In the genomic region with DNA sequence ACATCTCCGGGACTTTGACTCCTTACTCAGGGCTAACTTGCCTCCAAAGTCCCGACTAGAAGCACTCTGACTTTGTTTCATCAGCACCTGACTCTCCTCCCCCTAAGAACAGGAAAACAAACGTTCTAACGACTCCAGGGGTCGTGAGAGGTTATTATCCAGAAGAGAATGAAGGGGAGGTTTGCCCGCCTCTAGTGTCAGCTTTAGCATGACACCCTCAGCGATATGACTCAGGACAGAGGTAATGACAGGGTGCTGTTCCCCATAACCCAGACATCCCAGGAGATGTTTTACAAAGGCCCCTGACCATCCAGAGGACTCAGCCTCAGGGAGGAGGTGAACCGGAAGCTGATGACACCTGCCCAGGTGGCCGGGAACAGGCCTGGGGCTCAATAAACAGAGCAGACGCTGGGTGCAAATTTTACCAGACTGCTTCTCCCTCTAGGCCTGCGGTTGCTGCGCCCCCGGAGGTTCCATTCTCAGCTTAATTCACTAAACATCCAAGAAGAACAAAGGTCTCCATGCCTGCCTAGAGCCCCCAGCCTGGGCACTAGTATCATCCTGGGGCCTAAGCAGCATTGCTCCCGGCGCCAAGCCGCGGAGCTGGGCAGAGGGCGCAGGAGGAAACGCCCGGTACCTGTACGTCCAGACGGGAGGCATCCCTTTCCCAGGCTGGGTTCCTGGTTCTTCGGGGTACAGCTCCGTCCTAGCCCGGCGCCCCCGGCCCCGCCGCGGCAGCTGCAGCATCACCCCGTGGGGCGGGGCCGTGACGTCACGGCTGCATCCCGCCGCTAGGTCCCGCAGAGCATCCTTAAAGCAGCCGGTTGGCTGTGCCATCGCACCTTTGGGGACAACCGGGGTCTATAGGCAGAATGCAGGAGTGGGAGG, we compare ENCODE assay signal across 7 mouse cellular contexts. TPM values are rescaled to one million over a fixed set of nuclear protein-coding genes. Genes with fewer than 3 reads are reported as not detected.
DNase-seq lines count a peak whose midpoint lies in the region; ATAC-seq lines count a peak whose summit lies in the region.

A gene (minus strand): TSS at position 785 of the 888 bp plus-strand sequence.

- DNase-seq in thymus, postnatal 14 days: peak; percentile 13
- no peak for DNase-seq in thymus, adult 18-20 months
- DNase-seq in forebrain, embryonic 10.5 days (ENCODE audit: extremely low spot score, low spot score): peak; percentile 36
- DNase-seq in layer of hippocampus, postnatal 14 days (ENCODE audit: low spot score in 2 of 2): peak in 1 of 2 experiments; percentile 45
- peak; percentile 72 for DNase-seq in neural tube, embryonic 11.5 days (ENCODE audit: low spot score)
- no peak for DNase-seq in heart, adult 8-10 months (ENCODE audit: low spot score)

- peak within 1 kb of the TSS; percentile 57 for H3K4me3 ChIP-seq in forebrain, embryonic 10.5 days
- peak within 1 kb of the TSS; percentile 45 for H3K4me3 ChIP-seq in neural tube, embryonic 11.5 days (ENCODE audit: low read depth, low read length)

- H3K4me1 ChIP-seq in forebrain, embryonic 10.5 days: peaks cover 35% of the 10 kb centered on the region
- no peaks in the 10 kb centered on the region for H3K4me1 ChIP-seq in neural tube, embryonic 11.5 days (ENCODE audit: control insufficient read depth, insufficient read depth, low read length)

- peak; percentile 48; the same call in 1 of the 2 replicates for ATAC-seq in neural tube, embryonic 11.5 days (ENCODE audit: insufficient read depth, low FRiP score, low TSS enrichment)
- no peak for ATAC-seq in megakaryocyte-erythroid progenitor cell, adult 5-6 weeks (replicated peaks; ENCODE audit: low FRiP score, low TSS enrichment, poor library complexity, severe bottlenecking)

- 4% methylated on average over 41 of the region's 41 CpGs for WGBS in forebrain, embryonic 10.5 days
- WGBS in neural tube, embryonic 11.5 days: 6% methylated on average over 41 of the region's 41 CpGs

- H3K36me3 ChIP-seq in forebrain, embryonic 10.5 days (replicated peaks): no peaks in the 10 kb centered on the region
- no peaks in the 10 kb centered on the region for H3K36me3 ChIP-seq in neural tube, embryonic 11.5 days (ENCODE audit: control insufficient read depth, insufficient read depth, low read length)

- peaks cover 44% of the 10 kb centered on the region for H3K27me3 ChIP-seq in forebrain, embryonic 10.5 days (ENCODE audit: poor library complexity, severe bottlenecking)
- 0 out of 2 replicates have a peak, but pooled peaks cover 7% of the 10 kb centered on the region for H3K27me3 ChIP-seq in neural tube, embryonic 11.5 days (ENCODE audit: control insufficient read depth, insufficient read depth, low read length)

- peak within 1 kb of the TSS; percentile 48 for H3K27ac ChIP-seq in forebrain, embryonic 10.5 days
- no peak within 1 kb of the TSS for H3K27ac ChIP-seq in neural tube, embryonic 11.5 days (ENCODE audit: low read depth, low read length)

- peaks cover 3% of the 10 kb centered on the region for H3K9me3 ChIP-seq in forebrain, embryonic 10.5 days
- H3K9me3 ChIP-seq in neural tube, embryonic 11.5 days (ENCODE audit: control insufficient read depth, low read length): no peaks in the 10 kb centered on the region

- peak within 1 kb of the TSS; percentile 72 for H3K9ac ChIP-seq in neural tube, embryonic 11.5 days (ENCODE audit: low read length)

- H3K4me2 ChIP-seq in neural tube, embryonic 11.5 days (ENCODE audit: low read depth): peak within 1 kb of the TSS; percentile 55

RNA-seq across cellular contexts. Expression of the gene that starts here (rescaled TPM):
- polyA plus RNA-seq in forebrain, embryonic 10.5 days (2016; fragmentation: Nextera tagmentation; extraction: Ambion mirVana): 1.1 and 1.6 TPM in 2 replicates
- 10 to 100 TPM; 43.3 to 48.1 TPM for total RNA-seq in layer of hippocampus, postnatal 14 days (2021)
- polyA plus RNA-seq in neural tube, embryonic 11.5 days (2014; fragmentation: Nextera tagmentation; extraction: Ambion mirVana): 8.8 and 8.9 TPM in 2 replicates
- total RNA-seq in megakaryocyte-erythroid progenitor cell, adult 5-6 weeks (2014; fragmentation: Nextera tagmentation): not detected in 2 replicates
- total RNA-seq in megakaryocyte-erythroid progenitor cell, adult 5-6 weeks (2017): not detected in 2 replicates
- not detected for total RNA-seq in heart, adult 8-10 months (2022)

Comparison
In these comparisons a context has a peak if more than half of its experiments do, and no peak if none do; other contexts are left out.
1. RNA of the gene that starts here (total RNA-seq): 43.3 to 48.1 TPM in layer of hippocampus, postnatal 14 days; not detected in heart, adult 8-10 months and not detected in megakaryocyte-erythroid progenitor cell, adult 5-6 weeks; every median in the first group is over 10 times any median in the second.
2. DNase-seq: peak in thymus, postnatal 14 days (single experiment), forebrain, embryonic 10.5 days (single experiment) and neural tube, embryonic 11.5 days (single experiment); none in thymus, adult 18-20 months (0 of 2) and heart, adult 8-10 months (single experiment).